Mouse (Mus musculus): ENCODE results near the gene Ly6g6e. TPM values are rescaled to one million over a fixed set of nuclear protein-coding genes. Genes with fewer than 3 reads are reported as not detected.

Gene Ly6g6e
- 2.3 and 3.4 TPM in 2 replicates for polyA plus RNA-seq (2012; rRNA removed)

DNA sequence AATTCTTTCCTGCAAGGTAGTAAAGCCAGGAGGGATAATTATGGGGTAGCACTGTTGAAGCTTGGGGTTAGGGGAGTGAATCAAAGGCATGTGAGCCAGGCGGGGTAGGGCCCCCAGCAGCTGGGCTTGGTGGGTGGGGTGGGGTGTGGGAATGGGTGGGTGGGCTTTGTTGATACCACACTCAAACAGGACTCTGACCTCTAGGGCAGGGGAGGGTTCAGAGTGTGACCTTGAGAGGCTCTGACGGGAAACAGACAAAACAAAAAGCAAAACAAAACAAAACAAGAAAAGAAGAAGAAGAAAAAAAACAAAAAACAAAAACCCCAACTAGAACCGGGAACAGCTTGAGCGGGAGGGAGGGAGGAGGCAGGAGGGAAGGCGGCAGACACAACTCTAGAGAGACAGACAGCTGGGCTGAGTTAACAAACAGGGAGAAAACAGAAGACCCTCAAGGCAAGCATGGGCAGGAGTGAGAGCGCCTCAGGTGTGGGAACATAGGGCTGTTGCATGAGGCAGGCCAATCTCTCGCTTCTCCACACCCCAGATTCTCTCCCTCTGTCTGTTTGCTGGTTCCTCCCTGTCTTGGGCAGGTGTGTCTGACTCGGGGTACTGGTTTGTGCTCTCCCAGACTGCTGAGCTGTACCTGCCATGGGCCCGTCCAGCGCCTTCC is at the start of gene Ly6g6e:
Gene Ly6g6e, plus strand, starts transcription at position 396 of the 670 bp plus-strand sequence.
- H3K36me3 ChIP-seq (ENCODE audit: control insufficient read depth, insufficient read depth, low read length): no peaks in the 10 kb centered on the region
- WGBS: 63% methylated on average over 10 of the region's 10 CpGs
- H3K27me3 ChIP-seq (ENCODE audit: control insufficient read depth, insufficient read depth, low read length): no peaks in the 10 kb centered on the region; the same call in 1 of the 2 replicates
- DNase-seq: no peak
- TF ChIP-seq CTCF (IDR thresholded peaks at IDR 0.05; ENCODE audit: borderline replicate concordance, control insufficient read depth, extremely low read depth, insufficient read depth, low read length, poor library complexity): no peak
- no peak within 1 kb of the TSS for H3K27ac ChIP-seq (ENCODE audit: control insufficient read depth, insufficient read depth, low read length)
- H3K4me1 ChIP-seq (replicated peaks; ENCODE audit: control insufficient read depth, insufficient read depth, low read length): peaks cover 30% of the 10 kb centered on the region
- no peak within 1 kb of the TSS for H3K4me3 ChIP-seq (ENCODE audit: control insufficient read depth, insufficient read depth, low read length)

DNA sequence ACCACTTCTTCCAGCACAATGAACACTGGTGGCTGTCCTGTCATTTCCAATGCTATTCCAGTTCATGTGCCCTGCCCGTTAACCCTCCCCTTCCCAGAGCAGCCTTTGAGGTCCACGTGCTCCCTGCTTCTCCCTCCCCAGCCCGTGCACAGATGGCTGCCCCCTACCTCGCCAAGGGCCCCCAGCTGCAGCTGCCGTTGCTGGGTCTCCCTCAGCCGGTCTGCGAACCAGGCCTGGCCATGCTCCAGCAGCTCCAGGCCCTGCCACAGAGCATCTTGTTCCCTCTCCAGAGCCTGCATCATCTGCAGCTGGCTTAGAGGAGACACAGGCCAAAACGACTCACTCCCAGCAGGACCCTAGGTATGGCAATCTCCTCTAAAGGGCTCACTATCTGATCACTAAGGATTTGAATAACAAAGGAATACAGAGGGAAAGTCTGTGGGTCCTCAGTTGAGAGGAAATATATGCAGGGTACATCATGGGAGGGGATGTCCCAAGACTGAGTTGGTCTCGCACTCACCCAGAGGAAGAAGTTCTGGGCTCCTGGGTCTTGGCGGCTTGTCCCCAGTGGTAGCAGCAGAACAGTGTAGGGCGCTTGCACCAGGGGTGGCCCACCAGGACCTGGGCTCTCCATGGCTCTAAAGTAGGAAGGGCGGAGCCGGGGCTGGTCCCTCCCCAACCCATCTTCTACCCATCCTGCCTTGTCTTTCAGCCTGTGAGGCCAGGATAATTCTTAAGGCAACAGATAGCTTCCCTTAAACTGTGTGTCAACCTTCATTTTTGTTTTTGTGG is 49.2 kb upstream of the Ly6g6e start, which contains the start of gene Sapcd1:
Gene Sapcd1, minus strand, starts transcription at position 740 of the 792 bp plus-strand sequence.
- 35% methylated on average over 13 of the region's 13 CpGs for WGBS
- Histone ChIP-seq H3K4me3 (ENCODE audit: control insufficient read depth, insufficient read depth, low read length) (no peak within 1 kb of the TSS), H3K4me1 (replicated peaks; ENCODE audit: control insufficient read depth, insufficient read depth, low read length) (peaks cover 38% of the 10 kb centered on the region), H3K27ac (ENCODE audit: control insufficient read depth, insufficient read depth, low read length) (no peak within 1 kb of the TSS), H3K27me3 (ENCODE audit: control insufficient read depth, insufficient read depth, low read length) (no peaks in the 10 kb centered on the region), H3K36me3 (ENCODE audit: control insufficient read depth, insufficient read depth, low read length) (no peaks in the 10 kb centered on the region)
- no peak for DNase-seq
- TF ChIP-seq CTCF (IDR thresholded peaks at IDR 0.05; ENCODE audit: borderline replicate concordance, control insufficient read depth, extremely low read depth, insufficient read depth, low read length, poor library complexity) (no peak), POLR2A (IDR thresholded peaks at IDR 0.05; ENCODE audit: control insufficient read depth, extremely low read depth, insufficient read depth, low read length, poor library complexity) (no peak)

DNA sequence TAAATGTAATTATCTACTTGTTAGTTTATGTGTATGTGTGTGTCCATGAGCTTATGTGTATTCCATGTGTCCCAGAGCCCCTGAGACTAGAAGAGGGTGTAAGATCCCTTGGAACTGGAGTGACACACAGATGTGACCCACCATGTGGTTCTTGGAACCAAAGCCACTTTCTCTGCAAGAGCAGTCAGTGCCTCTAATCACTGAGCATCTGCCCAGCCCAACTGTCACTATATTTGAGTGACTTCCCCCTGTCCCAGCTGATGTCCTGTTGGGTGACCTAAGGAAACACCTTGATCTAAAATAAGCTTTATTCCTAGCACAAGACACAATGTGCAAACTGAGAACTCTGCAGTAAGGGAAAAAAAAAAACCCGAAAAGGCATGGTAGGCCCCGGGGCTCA is 48.4 kb upstream of the Ly6g6e start:
- WGBS: 48% methylated on average over 2 of the region's 2 CpGs
- TF ChIP-seq CTCF (IDR thresholded peaks at IDR 0.05; ENCODE audit: borderline replicate concordance, control insufficient read depth, extremely low read depth, insufficient read depth, low read length, poor library complexity) (no peak), POLR2A (IDR thresholded peaks at IDR 0.05; ENCODE audit: control insufficient read depth, extremely low read depth, insufficient read depth, low read length, poor library complexity) (no peak)

DNA sequence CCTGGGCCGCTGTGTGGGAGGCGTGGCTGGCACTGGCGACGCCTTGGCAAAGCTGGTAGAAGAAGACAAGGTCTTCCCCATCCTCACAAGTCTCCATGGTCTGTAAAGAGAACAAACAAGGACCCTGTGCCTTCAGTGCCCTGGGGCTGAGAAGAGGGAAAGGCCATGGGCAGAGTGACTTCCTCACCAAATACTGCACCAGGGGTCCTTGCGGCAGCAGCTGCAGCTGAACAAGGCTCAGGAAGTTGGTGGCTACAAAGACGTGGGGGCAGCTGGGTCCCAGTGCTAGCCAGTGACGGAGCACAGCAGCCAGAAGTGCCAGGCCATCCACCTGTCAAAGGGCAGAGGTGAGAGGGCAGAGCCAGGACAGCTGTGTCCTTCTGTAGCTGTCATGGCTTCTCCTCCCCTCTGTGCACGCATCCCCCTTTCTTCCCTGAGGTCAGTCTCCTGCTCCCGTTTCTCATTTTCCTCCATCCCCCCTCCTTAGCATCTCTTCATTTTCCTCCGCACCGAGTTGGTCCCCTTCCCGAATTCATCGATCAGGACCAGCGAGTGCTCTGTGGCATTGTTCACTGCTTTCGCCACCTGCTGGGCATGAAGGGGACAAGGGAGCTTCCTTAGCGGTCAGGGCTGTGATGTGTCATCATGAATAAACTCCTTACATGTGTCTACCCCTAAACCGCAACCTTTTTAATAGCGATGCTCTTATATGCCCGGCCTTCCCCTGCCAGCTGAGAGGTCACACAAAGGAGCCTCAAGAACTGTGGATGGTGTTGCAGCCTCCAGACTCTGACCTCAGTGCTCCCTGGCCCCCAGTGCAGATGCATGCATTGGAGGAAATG is 46.8 kb upstream of the Ly6g6e start:
- peak; percentile 38 for DNase-seq

More for the DNA sequence above, 48.4 kb upstream of the Ly6g6e start:
- no peak overlapping the region for H3K4me3 ChIP-seq (ENCODE audit: control insufficient read depth, insufficient read depth, low read length)
- H3K27ac ChIP-seq (ENCODE audit: control insufficient read depth, insufficient read depth, low read length): no peak overlapping the region
- peaks cover 38% of the 10 kb centered on the region for H3K4me1 ChIP-seq (replicated peaks; ENCODE audit: control insufficient read depth, insufficient read depth, low read length)
- no peaks in the 10 kb centered on the region for H3K27me3 ChIP-seq (ENCODE audit: control insufficient read depth, insufficient read depth, low read length)
- H3K36me3 ChIP-seq (ENCODE audit: control insufficient read depth, insufficient read depth, low read length): no peaks in the 10 kb centered on the region
- no peak for DNase-seq

DNA sequence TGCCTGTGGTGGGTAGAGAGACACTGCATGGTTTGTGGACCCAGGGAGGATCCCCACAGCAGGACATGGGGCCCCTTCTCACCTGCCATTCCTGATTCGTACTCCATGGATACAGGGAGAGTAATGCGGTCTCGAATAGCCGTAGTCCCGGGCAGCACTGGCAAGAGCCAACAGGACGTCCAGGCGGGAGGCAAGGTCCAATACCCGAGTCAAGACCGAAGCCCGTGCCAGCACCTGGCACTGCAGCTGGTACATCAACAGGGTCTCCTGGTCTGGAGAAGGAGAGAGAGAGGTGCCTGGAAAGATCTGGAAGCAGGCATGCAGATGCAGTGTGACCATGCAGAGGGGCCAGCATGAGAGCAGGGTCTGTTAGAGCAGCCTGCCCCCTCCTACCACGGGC is 45.4 kb upstream of the Ly6g6e start:
- Histone ChIP-seq H3K27me3 (ENCODE audit: control insufficient read depth, insufficient read depth, low read length) (no peaks in the 10 kb centered on the region), H3K27ac (ENCODE audit: control insufficient read depth, insufficient read depth, low read length) (no peak overlapping the region), H3K4me1 (replicated peaks; ENCODE audit: control insufficient read depth, insufficient read depth, low read length) (peaks cover 38% of the 10 kb centered on the region), H3K36me3 (ENCODE audit: control insufficient read depth, insufficient read depth, low read length) (no peaks in the 10 kb centered on the region), H3K4me3 (ENCODE audit: control insufficient read depth, insufficient read depth, low read length) (no peak overlapping the region)
- WGBS: 95% methylated on average over 11 of the region's 11 CpGs
- DNase-seq: no peak
- TF ChIP-seq POLR2A (IDR thresholded peaks at IDR 0.05; ENCODE audit: control insufficient read depth, extremely low read depth, insufficient read depth, low read length, poor library complexity) (no peak), CTCF (IDR thresholded peaks at IDR 0.05; ENCODE audit: borderline replicate concordance, control insufficient read depth, extremely low read depth, insufficient read depth, low read length, poor library complexity) (no peak)

More for the DNA sequence above, 46.8 kb upstream of the Ly6g6e start:
- H3K4me3 ChIP-seq (ENCODE audit: control insufficient read depth, insufficient read depth, low read length): peak overlapping the region; percentile 10
- peak overlapping the region; percentile 6; the same call in 1 of the 2 replicates for H3K27ac ChIP-seq (ENCODE audit: control insufficient read depth, insufficient read depth, low read length)
- H3K27me3 ChIP-seq (ENCODE audit: control insufficient read depth, insufficient read depth, low read length): no peaks in the 10 kb centered on the region
- peaks cover 39% of the 10 kb centered on the region for H3K4me1 ChIP-seq (replicated peaks; ENCODE audit: control insufficient read depth, insufficient read depth, low read length)
- TF ChIP-seq POLR2A (IDR thresholded peaks at IDR 0.05; ENCODE audit: control insufficient read depth, extremely low read depth, insufficient read depth, low read length, poor library complexity) (no peak), CTCF (IDR thresholded peaks at IDR 0.05; ENCODE audit: borderline replicate concordance, control insufficient read depth, extremely low read depth, insufficient read depth, low read length, poor library complexity) (peak; percentile 49; the same call in 1 of the 2 replicates)
- no peaks in the 10 kb centered on the region for H3K36me3 ChIP-seq (ENCODE audit: control insufficient read depth, insufficient read depth, low read length)
- WGBS: 15% methylated on average over 19 of the region's 19 CpGs

DNA sequence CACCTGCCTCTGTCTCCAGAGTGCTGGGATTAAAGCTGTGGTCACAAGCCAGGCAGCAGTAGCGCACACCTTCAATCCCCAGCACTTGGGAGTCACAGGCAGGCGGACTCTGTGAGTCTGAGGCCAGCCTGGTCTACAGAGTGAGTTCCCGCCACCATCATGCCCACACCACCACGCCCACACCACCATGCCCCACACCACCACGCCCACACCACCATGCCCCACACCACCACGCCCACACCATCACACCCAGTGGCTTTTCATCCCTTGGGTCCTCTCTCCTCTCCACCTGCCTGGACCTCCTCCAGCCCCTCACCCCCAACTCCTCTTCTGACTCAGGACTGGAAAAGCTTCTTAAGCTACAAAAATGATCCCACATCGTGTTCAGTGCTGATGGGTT is 44.8 kb upstream of the Ly6g6e start:
- H3K4me3 ChIP-seq (ENCODE audit: control insufficient read depth, insufficient read depth, low read length): no peak overlapping the region
- no peak for DNase-seq
- no peaks in the 10 kb centered on the region for H3K36me3 ChIP-seq (ENCODE audit: control insufficient read depth, insufficient read depth, low read length)
- TF ChIP-seq POLR2A (IDR thresholded peaks at IDR 0.05; ENCODE audit: control insufficient read depth, extremely low read depth, insufficient read depth, low read length, poor library complexity) (no peak), CTCF (IDR thresholded peaks at IDR 0.05; ENCODE audit: borderline replicate concordance, control insufficient read depth, extremely low read depth, insufficient read depth, low read length, poor library complexity) (no peak)
- no peaks in the 10 kb centered on the region for H3K27me3 ChIP-seq (ENCODE audit: control insufficient read depth, insufficient read depth, low read length)
- WGBS: 85% methylated on average over 7 of the region's 7 CpGs
- peaks cover 35% of the 10 kb centered on the region for H3K4me1 ChIP-seq (replicated peaks; ENCODE audit: control insufficient read depth, insufficient read depth, low read length)
- H3K27ac ChIP-seq (ENCODE audit: control insufficient read depth, insufficient read depth, low read length): no peak overlapping the region

All from thymus, adult 2 months (tissue).